Mouse (Mus musculus) lung, adult 2 months (tissue): ENCODE data around the gene Tlx2. TPM values are rescaled to one million over a fixed set of nuclear protein-coding genes. Genes with fewer than 3 reads are reported as not detected.
A peak's percentile ranks its signal among the peaks of the same experiment; 100 is the strongest.

Experiments
- DNase-seq: peaks from one replicate; pipeline ENCODE4 v3.0.0; 2022
- H3K4me1 ChIP-seq: fragments of 200-500 bp; 2 replicates; pipeline ENCODE4 v1.6.1; 2011; ENCODE audit warnings: low read length; ENCODE audit not compliant: control insufficient read depth, insufficient read depth
- H3K4me3 ChIP-seq: fragments of 200-500 bp; replicated peaks from 2 replicates; pipeline ENCODE3; 2011; ENCODE audit warnings: low read depth, mild to moderate bottlenecking, control low read depth, low read length; ENCODE audit errors: extremely low read depth
- CTCF ChIP-seq: fragments of 200-500 bp; IDR thresholded peaks from 2 replicates; pipeline ENCODE4 v1.5.1; 2011; ENCODE audit warnings: mild to moderate bottlenecking, low read length, control low read depth; ENCODE audit not compliant: insufficient read depth
- POLR2A ChIP-seq: fragments of 200-500 bp; IDR thresholded peaks from 2 replicates; pipeline ENCODE4 v1.6.1; 2011; ENCODE audit warnings: low read depth, mild to moderate bottlenecking, control low read depth, low read length, borderline replicate concordance; ENCODE audit errors: extremely low read depth
- WGBS: fragments of 180-500 bp; shearing (Covaris S2); methylation state at CpG from one replicate; pipeline ENCODE4 v1.1.7; 2018; 5-methylcytosine and 5-hydroxymethylcytosine counted together
- polyA plus RNA-seq: library from polyadenylated mRNA; depleted of rRNA; stranded (reverse); fragments of >200 nt; gene quantifications from 2 replicates; pipeline ENCODE4 v1.2.3, GENCODE M21; 2012

The Tlx2 gene
- polyA plus RNA-seq, 1 experiment = 0.09 TPM

DNA sequence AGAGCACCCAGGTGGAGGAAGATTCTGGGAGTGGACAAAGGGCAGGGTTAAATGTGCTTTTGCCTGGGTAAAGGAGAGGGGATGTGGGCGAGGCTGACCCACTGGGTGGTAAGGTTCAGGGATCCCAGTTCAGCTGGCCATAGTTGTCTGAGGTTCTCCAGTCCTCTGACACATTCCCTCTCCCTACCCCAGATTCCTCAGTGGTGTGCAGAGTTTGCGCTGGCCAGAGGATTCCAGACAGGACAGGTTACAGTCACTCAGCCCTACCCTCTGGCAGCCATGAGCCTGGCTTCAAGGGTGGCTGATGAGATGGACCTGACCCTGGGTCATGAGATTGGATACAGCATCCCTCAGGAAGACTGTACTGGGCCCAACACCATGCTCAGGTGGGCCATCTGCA lies 11.4 kb downstream of the Tlx2 start:
- no peak for DNase-seq
- WGBS = 78% methylated on average over 2 of the region's 2 CpGs
- Histone ChIP-seq H3K4me1 (peaks cover 5% of the 10 kb centered on the region), H3K4me3 (no peak overlapping the region)
- TF ChIP-seq POLR2A = no peak
- no peak for TF ChIP-seq CTCF

DNA sequence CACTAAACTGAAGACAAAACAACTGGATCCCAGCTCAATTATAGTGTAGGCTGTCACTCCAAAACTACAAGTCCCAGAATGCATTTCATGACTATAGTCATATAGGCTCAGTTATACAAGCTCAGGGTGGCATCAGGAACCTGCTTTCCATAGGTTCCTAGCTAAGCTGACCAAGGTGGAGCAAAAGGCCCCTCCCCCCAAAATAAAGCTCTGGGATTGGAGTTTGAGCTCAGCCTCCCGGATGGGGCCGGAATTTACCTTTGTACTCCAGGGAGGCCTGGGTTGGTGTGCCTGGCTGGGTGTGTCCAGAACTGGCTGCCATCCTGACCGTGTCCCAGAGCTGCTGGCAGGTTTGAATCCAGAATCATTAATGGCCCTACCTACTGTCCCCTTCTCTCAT lies 12.3 kb downstream of the Tlx2 start, which contains the start of gene Dqx1:
Gene Dqx1, plus strand, starts transcription at position 55 of the 400 bp plus-strand sequence.
- DNase-seq = no peak
- WGBS = 45% methylated on average over 3 of the region's 3 CpGs
- TF ChIP-seq CTCF (no peak), POLR2A (peak; percentile 14; the same call in 1 of the 2 replicates)

DNA sequence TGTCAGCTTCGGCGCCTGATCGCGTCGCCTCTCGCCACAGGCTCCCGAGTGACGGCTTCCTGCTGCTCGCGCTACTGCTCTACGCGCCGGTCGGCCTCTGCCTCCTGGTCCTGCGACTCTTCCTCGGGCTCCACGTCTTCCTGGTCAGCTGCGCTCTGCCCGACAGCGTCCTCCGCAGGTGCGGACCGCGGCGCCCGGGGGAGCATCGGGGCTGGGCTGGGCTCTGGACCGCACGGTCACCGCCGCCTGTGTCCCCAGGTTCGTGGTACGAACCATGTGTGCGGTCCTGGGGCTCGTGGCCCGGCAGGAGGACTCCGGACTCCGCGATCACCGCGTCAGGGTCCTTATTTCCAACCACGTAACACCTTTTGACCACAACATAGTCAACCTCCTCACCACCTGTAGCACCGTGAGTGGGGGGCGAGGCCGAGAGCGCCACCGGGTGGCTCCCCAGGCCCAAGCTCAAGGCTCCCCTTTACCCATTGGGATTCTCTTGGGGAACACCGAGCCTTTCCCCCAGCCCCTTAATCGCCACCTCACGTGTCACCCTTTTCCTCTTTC lies 15.1 kb downstream of the Tlx2 start, which contains the start of gene Htra2:
Gene Htra2, minus strand, starts transcription at position 403 of the 561 bp plus-strand sequence.
- Histone ChIP-seq H3K4me3 (peak within 1 kb of the TSS; percentile 73), H3K4me1 (peaks cover 12% of the 10 kb centered on the region)
- no peak for DNase-seq
- under 1% methylated on average over 50 of the region's 50 CpGs for WGBS
- TF ChIP-seq POLR2A = no peak
- no peak for TF ChIP-seq CTCF

More for the DNA sequence above, 12.3 kb downstream of the Tlx2 start, which contains the start of gene Dqx1:
- no peak within 1 kb of the TSS for H3K4me3 ChIP-seq
- H3K4me1 ChIP-seq = peaks cover 10% of the 10 kb centered on the region

DNA sequence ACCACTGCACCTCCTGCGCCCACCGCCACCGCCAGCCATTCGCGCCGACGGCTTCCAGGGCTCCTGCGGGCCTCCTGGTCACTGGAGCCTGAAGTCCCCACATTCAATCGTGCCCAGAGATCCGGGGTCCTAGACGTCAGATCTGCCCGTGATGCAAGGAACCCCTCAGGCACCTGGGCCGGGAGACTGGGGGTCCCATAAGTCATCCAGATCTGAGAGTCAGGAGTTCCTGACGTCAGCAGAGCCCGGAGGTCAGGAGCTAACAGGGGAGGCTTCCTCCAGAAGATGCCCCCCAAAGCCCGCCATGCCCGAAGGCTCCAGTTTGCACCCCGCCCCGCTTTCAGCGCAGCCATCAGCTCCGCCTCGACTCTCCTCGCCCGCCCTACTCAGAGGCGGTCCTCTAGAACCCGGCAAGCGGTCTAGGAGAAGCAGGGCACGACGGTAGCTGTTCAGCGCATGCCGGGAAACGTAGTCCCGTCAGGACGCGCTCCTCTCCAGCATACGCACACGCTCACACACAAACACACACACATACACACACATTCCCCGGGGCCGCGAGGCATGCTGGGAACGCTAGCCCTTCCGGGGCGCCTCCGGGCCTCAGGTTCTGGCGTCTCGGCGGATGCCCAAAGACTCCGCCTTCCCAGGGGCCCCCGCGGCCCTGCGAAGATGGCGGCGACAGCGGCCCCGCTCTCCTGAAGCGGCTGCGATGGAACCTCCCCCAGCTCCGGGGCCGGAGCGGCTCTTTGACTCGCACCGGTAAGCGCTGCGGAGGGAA lies 15.8 kb downstream of the Tlx2 start, which contains the start of gene Aup1:
Gene Aup1, plus strand, starts transcription at position 448 of the 778 bp plus-strand sequence.
- TF ChIP-seq CTCF (no peak), POLR2A (peak; percentile 75)
- peak; percentile 94 for DNase-seq
- peaks cover 12% of the 10 kb centered on the region for H3K4me1 ChIP-seq
- peak within 1 kb of the TSS; percentile 73 for H3K4me3 ChIP-seq
- WGBS = under 1% methylated on average over 64 of the region's 64 CpGs

DNA sequence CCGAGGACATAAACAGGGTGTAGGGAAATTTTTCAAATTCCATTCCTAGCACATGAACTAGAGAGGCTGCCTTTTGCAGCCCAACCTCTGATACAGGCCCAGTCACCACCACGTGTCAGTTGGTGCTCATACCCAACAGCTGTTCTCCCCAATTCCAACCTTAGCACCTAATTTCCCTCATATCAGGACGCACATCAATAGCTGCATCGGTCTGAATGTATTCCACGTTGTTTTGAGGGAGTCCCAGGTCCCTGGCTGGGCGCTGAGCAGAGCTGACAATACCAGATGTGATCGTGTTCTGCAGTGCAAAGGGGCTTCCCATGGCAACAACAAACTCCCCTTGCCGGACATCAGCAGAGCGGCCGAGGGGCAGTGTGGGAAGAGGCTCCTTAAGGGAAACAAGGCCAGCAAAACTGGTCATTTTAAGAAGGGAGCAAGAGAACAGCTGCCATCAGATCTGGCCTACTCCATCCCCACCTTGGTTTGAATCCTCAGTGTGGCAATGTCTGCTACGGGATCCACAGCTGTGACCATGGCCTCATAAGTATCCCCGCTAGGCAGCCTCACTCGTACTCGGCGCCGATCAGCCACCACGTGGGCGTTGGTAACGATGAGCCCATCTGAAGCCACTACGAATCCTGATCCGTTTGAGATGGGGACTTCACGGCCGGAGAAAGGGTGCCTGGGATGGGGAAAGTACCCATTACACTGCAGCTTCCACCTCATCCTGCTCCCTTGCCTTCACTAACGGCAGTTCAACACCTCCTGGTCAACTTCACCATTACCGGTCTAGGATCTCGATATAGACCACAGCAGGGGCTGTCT lies 16.7 kb downstream of the Tlx2 start:
- TF ChIP-seq CTCF (no peak), POLR2A (no peak)
- peak; percentile 21 for DNase-seq
- 4% methylated on average over 26 of the region's 26 CpGs for WGBS
- Histone ChIP-seq H3K4me3 (peak overlapping the region; percentile 73), H3K4me1 (peaks cover 12% of the 10 kb centered on the region)

- no peak overlapping the region for H3K4me3 ChIP-seq
- no peak for TF ChIP-seq CTCF
- no peak for TF ChIP-seq POLR2A
- DNase-seq = no peak
- peaks cover 7% of the 10 kb centered on the region for H3K4me1 ChIP-seq
- WGBS = 77% methylated on average over 10 of the region's 10 CpGs
Observed at GRCm38 (mm10) chr6:83049367-83049766, 20.7 kb downstream of the Tlx2 start.

GRCm38 (mm10) chr6:83044742-83045141 lies 25.4 kb downstream of the Tlx2 start:
- H3K4me1 ChIP-seq = no peaks in the 10 kb centered on the region
- H3K4me3 ChIP-seq = no peak overlapping the region
- DNase-seq = no peak
- no peak for TF ChIP-seq CTCF
- no peak for TF ChIP-seq POLR2A
- WGBS = 62% methylated on average over 9 of the region's 9 CpGs

DNA sequence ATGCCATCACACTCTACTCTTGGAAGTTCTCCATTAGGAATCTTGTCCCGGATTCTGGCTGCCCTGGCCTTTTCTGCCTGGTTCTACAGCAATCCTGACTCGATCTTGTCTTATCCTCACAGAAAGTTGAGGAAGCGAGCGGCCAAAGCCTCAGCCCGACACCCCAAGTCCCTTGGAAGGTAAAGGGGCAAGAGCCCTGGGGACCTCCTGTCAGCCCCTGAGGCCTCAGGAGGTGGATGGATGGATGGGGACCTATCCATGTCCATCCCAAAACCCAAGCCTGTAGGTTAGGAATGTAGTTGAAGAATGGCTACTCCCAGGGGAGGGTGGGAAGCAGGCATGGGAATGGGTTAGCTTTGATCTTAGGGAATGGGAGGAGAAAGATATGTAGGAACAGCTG lies 26.1 kb downstream of the Tlx2 start:
- H3K4me1 ChIP-seq = no peaks in the 10 kb centered on the region
- TF ChIP-seq CTCF (no peak), POLR2A (no peak)
- 89% methylated on average over 5 of the region's 5 CpGs for WGBS
- no peak overlapping the region for H3K4me3 ChIP-seq
- DNase-seq = no peak

DNA sequence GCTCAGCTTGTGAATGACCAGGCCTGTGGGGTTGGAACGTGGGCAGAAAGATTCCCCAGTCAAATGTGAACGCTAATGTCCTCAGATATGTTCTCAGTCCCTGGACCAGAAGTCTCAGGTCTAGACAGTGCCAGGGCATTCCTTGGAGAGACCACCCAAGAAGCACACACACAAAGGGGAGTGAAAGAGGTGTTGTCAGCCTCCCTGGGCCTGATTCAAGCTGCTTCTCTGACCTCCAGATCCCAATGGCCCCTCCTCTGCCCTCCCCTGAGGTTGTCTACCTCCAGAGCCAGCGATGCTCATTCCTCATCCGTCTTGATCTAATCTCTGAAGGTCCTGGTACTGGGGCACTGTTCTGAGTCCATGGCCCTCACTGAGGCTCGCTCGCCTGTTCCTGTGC lies 26.5 kb downstream of the Tlx2 start:
- DNase-seq = no peak
- 57% methylated on average over 6 of the region's 6 CpGs for WGBS
- H3K4me3 ChIP-seq = no peak overlapping the region
- H3K4me1 ChIP-seq = no peaks in the 10 kb centered on the region
- no peak for TF ChIP-seq POLR2A
- no peak for TF ChIP-seq CTCF
